ENCODE assay signal across 25 mouse cellular contexts in the genomic region with DNA sequence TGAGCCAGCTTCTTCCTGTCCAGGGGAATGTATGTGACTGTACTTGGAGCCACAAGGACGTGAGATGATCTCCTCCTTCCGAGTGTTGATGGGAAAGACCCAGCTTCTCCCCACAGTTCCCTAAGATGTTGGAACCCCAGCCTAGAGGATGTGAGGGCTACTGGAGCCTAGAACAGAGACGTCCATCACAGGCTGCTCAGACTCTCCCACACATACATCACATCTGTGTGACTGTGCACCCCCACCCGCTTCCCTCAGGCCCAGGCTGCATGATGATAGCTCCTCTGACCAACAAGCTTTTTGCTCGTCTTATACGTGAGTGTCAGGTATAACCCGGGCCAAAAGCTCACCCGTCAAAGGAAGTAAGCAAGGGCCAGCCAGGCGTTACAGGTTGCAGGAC. TPM values are rescaled to one million over a fixed set of nuclear protein-coding genes. Genes with fewer than 3 reads are reported as not detected.
"Had no signal": no experiment of that assay in that cellular context is flagged by ENCODE, and none has a peak within 500 bp of the region (broad histone marks: within the 10 kb centered on the region; RNA-seq: fewer than 3 reads in every experiment).

No protein-coding gene starts in this region.

- ATAC-seq: liver, postnatal 0 days; midbrain, embryonic 13.5 days; midbrain, embryonic 15.5 days had no signal

- H3K27ac ChIP-seq: lung, embryonic 15.5 days; macrophage; midbrain, embryonic 13.5 days; midbrain, embryonic 15.5 days; neural tube, embryonic 12.5 days; stomach, embryonic 15.5 days; stomach, postnatal 0 days had no signal

- H3K4me3 ChIP-seq: lung, embryonic 15.5 days; megakaryocyte, embryonic 14.5 days; midbrain, embryonic 13.5 days; midbrain, embryonic 15.5 days; neural tube, embryonic 12.5 days; stomach, embryonic 15.5 days had no signal

- H3K9me3 ChIP-seq: lung, embryonic 15.5 days; megakaryocyte, embryonic 14.5 days; midbrain, embryonic 13.5 days; midbrain, embryonic 15.5 days; neural tube, embryonic 12.5 days; stomach, embryonic 15.5 days had no signal

- DNase-seq: liver, postnatal 0 days; lung, adult 2 months; lung, postnatal 10 days; lung, postnatal 36 days; right cerebral cortex, postnatal 14 days; thymus, adult 2 months; thymus, postnatal 25 days; thymus, postnatal 4 days had no signal

- H3K36me3 ChIP-seq: lung, embryonic 15.5 days; midbrain, embryonic 13.5 days; midbrain, embryonic 15.5 days; neural tube, embryonic 12.5 days; stomach, embryonic 15.5 days had no signal

- H3K9ac ChIP-seq: liver, postnatal 0 days; lung, embryonic 15.5 days; midbrain, embryonic 13.5 days; midbrain, embryonic 15.5 days; neural tube, embryonic 12.5 days; stomach, embryonic 15.5 days had no signal

- H3K27me3 ChIP-seq: midbrain, embryonic 13.5 days; midbrain, embryonic 15.5 days; neural tube, embryonic 12.5 days; stomach, embryonic 15.5 days had no signal

- H3K4me1 ChIP-seq: lung, embryonic 15.5 days; megakaryocyte, embryonic 14.5 days; midbrain, embryonic 13.5 days; midbrain, embryonic 15.5 days; neural tube, embryonic 12.5 days; stomach, embryonic 15.5 days had no signal

- H3K4me2 ChIP-seq: lung, embryonic 15.5 days; midbrain, embryonic 11.5 days; midbrain, embryonic 13.5 days; midbrain, embryonic 15.5 days; neural tube, embryonic 12.5 days; stomach, embryonic 15.5 days had no signal

RNA-seq across cellular contexts. Expression of a gene that starts 12.7 kb away (rescaled TPM):
- total RNA-seq: megakaryocyte progenitor cell, adult 5-6 weeks; monocyte, adult 5-6 weeks; neutrophil, adult 5-6 weeks had no signal
- polyA plus RNA-seq: liver, postnatal 0 days; macrophage; testis, adult 2 months had no signal

RNA-seq across cellular contexts. Expression of a gene that starts 16.3 kb away (rescaled TPM):
- total RNA-seq: megakaryocyte progenitor cell, adult 5-6 weeks; midbrain, postnatal 0 days; monocyte, adult 5-6 weeks; neutrophil, adult 5-6 weeks had no signal
- polyA plus RNA-seq: liver, postnatal 0 days; lung, adult 2 months; macrophage; midbrain, embryonic 11.5 days; spleen, adult 2 months; testis, adult 2 months had no signal

RNA-seq across cellular contexts. Expression of a gene that starts 17.9 kb away (rescaled TPM):
- total RNA-seq: megakaryocyte progenitor cell, adult 5-6 weeks; monocyte, adult 5-6 weeks; neutrophil, adult 5-6 weeks had no signal
- polyA plus RNA-seq: macrophage had no signal

RNA-seq across cellular contexts. Expression of a gene that starts 22.9 kb away (rescaled TPM):
- total RNA-seq: megakaryocyte progenitor cell, adult 5-6 weeks; monocyte, adult 5-6 weeks; neutrophil, adult 5-6 weeks had no signal
- polyA plus RNA-seq: macrophage had no signal

RNA-seq across cellular contexts. Expression of a gene that starts 28.0 kb away (rescaled TPM):
- total RNA-seq: megakaryocyte progenitor cell, adult 5-6 weeks; midbrain, postnatal 0 days; monocyte, adult 5-6 weeks; neutrophil, adult 5-6 weeks had no signal
- polyA plus RNA-seq: liver, postnatal 0 days; lung, adult 2 months; lung, embryonic 15.5 days; macrophage; midbrain, embryonic 11.5 days; midbrain, embryonic 13.5 days; midbrain, embryonic 15.5 days; midbrain, postnatal 0 days; neural tube, embryonic 12.5 days; neural tube, embryonic 14.5 days; spleen, adult 2 months; stomach, embryonic 15.5 days; stomach, postnatal 0 days; testis, adult 2 months; thymus, adult 2 months; urinary bladder, adult 2 months had no signal
